Mouse (Mus musculus): ENCODE data around the gene Ppp1r1c.

Ppp1r1c gene

DNA sequence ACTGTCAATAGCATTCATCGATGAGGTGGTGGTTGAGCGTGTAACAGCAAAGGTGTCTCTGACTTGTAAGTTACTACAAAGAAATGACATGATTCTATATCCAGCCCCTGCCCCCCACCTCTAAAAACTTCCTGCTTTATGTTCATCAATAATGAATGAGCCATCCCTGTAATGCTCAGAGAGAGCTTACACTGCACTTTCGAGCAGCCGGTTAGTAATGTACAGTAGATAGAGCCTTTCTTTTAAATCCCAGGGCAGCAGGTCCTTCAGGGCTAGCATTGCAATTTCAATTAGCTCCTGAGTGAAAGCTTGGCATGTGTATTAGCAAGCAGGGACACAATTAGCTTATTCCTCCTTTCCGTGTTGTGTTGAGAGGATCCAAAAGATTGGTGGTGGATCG is at the start of gene Ppp1r1c:
Gene Ppp1r1c (plus strand): TSS at position 206 of the 400 bp plus-strand sequence.
- no peak for DNase-seq

DNA sequence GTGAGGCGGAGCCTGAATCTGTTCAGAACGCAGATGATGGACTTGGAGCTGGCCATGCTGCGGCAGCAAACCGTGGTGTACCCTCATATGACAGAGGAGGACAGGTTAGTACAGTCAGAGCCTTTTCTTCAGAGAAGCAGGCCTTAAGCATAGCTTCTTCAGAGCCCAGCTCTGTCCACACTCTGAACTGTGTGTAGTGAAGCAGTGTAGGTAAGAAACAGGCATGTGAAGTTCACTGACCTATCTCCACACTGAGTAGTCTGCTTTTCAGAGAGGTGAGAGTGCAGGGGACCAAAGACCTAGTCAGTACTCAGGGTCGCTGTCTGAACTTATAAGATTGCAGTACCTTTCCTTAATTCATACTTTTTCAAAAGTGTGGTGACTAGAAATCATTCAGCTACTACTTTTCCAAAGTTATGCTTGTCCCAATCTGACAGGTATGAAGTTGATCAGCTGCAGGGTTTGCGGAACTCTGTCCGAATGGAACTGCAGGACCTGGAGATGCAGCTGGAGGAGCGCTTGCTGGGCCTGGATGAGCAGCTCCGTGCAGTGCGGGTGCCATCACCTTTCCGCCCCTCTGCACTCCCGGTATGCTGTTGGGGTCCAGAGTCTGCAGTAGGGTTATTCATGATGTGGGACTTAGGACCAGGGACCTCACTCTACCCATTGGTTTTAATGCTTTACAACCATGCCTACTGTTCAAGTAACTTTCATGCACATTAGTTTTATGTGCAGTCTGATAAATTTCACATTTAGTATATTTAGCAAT is 47.0 kb upstream of the Ppp1r1c start:
- no peak for DNase-seq

DNA sequence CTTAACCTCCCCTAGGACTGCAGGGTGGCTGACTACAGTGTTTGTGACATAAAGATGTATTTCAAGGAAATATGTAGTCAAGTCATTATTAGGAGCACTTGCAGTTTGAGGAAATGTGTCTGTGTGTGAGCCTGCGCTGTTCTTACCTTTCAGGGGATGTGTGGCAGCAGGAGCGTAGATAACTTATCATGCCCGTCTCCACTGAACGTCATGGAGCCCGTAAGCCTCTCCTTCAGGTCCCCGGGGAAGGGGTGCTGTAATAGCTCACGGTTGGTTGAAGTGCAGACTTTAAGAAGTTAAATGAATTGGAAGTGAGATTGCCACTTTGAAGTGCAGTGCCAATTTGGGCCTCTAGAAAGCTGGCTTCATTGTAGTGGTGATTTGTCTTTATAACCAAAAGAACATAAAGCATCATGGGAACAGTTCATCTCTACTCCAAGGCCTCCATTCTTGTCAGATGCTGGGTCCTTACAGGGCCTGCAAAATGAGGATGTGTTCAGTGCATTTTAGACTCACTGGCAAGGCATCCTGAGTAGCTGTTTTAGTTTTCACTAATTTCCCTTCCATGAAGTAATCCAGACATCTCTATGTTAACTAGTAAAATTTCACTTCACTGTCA is 46.0 kb upstream of the Ppp1r1c start:
- DNase-seq, result no peak

DNA sequence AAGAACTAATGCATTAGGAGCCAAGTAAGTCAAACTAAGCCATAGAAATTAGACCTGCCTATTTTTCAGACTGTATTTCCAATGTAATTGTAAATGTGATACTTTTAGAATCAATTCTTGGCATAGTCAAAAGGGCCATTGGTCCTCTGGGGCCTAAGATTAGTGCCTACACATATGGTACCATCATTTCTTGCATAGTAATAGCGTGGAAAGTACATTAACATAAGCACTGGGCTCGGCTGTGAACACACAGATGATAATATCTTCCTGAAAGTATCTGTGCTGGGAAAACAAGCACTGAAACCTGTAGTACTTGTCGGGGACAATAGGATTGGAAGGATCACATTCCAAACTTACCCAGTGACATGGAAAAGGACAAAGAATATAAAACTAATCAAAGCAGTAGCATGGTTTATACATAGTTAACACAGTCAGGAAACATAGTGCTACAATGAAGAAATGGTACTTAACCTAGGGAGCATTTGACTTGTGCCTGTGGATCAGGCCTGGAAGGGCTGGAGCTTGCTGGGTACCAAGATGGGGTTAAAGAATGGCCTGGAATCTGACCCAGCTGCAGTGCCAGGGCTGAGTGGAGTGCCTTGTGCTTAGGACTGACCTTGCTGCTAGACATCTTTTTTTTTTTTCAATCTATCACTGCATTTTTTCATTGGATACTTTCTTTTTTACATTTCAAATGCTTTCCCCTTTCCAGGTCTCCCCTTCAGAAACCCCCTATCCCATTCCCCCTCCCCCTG is 42.9 kb upstream of the Ppp1r1c start:
- DNase-seq, result no peak

DNA sequence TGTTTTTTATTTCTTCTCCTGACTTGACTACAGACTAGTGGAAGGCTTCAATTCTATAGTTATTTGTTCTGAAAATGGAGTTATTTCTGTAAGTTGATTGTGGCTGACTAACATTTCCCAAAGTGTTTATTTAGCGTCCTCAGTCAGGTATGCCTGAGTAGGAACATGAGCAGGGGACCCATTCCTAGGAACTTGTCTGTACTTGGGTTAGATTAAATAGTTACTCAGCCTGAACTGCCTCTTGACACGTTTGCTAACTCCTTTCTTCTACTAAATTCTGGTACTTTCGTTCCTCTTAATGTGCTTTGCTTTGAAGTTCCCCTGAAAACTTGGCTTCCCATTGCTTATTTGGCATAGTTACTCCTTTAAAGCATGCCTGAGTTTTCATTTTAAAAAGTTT is 42.1 kb upstream of the Ppp1r1c start:
- DNase-seq, result no peak

DNA sequence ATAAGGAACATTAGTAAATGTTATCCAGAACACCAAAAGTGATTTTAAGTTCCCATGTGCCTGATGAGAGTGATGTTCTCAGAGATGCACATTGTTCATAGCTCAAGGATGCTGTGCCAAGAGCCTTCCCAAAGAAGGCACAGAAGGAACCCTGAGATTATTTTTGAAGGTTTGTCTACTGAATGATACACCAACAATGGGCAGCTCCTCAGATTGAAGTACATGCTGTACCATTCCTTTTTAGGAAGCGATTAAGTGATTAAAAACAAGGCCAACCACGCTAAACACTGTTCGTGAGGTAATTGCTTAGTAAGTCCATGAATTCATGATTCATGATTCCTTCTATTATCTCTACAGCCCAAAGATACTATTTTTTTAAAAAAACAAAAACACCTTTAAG is 32.3 kb upstream of the Ppp1r1c start:
- DNase-seq, result no peak

DNA sequence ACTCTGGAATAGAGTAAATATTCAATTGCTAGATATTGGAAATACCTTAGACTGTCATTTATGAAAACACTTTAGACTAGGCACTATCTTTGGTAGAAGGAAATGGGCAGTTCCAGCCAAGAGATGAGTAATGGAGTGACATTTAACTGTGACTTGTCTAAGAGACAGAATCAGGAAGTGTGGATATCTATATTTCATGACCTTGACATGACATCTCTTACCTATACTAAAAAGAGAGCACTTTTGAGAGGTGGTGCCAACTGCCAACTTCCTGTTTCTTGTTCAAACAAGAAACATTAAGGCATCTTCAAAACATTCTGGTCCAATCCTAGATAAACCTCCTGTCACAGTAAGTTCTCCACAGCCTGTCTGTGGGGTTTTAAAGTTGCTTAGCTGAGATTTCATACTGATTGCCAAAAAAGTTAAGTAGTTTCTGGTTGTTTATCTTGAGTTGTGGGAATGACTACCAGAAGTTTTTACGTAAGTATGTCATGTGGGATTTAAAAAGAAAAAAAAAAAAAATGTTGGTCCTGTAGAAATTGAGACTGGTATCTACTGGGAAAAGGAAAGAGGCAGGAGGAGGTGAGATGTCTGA is 29.8 kb upstream of the Ppp1r1c start:
- no peak for DNase-seq

DNA sequence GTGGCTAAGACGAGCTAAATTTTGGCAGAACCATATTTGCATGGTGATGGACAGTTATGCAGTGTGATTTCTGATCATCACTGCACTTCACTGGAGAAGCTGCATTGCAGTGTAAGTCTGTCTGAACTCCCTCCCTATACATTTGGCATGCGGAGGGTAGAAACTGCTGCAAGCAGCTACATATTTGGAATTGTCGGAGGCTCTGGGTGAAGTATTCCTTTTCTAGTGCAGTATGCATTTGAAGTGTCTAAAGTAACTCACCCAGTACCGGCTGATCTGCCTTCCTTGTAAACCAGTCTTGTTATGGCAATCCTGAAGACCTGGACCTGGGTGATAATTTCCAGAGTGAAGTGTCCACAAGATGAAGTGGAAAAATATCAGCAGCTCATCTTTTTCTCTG is 25.9 kb upstream of the Ppp1r1c start:
- no peak for DNase-seq

DNA sequence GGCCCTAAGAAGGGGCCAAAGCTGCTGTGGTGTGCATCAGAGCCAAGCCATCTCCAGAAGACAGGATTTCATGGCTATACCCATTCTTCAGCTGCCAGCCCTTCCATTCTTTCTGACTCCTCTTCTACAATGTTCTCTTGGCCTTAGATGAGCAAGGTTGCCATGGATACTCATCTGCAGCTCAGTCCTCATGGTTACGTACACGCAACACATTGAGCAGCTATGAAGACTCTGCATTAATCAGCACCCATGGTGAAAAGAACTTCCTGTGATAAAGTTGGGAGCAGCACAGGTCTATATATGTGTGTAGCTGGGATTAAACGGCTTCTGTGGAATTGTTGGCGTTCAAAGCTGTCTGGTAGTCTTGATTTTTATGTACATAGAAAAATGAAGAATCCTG is 24.3 kb upstream of the Ppp1r1c start:
- no peak for DNase-seq

DNA sequence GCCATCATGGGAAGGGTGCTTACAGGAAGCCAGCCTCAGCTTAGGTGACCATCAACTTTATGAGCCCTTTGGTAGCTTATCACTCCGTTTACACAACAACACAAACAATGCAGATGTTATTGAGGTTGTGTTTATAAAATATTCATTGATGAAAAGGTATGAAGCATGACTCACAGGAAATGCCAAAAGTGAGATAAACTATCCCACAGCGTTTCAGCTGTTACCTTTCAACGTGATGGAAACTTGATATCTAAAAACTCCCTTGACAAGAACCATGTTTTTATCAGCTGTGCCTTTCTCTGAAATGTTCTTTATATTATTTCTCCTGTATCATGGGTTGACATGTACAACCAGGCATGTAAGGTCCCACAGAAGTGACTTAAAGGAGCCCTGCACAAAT is 16.7 kb upstream of the Ppp1r1c start:
- DNase-seq, result no peak

DNA sequence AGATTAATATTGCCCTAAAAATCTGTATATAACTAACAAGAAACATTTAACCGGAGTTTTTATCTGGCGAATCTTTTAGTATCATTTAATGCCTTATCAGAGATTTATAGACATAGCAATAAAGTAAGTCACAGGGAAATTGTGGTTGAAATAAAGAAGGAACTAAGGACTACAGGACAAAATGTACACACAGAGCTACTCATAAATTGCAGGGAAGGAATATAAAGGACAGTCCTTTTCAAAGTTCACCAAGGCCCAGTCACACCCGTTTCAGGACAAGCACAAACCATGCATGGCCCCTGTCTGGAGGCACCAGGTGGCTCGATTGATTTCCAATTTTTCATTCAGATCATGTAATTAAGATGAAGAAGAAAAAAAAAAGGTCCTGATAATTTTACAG is 12.4 kb upstream of the Ppp1r1c start:
- no peak for DNase-seq

DNA sequence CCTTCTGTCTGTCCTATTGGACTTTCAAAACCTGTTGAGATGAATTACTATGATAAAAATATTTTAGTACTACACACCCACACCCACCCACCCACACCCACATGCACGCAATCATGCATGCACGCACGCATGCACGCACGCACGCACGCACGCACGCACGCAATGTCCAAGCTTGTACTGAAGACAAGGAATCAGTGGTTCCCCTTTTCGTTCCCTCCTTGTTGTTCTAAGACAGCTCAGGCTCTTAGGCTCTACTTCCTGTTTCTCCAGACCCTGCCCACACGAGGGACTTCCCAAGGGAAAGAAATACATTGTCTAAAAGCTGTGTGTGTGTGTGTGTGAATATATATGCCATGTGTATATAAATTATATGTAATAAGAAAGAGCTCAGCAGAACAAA is 11.6 kb upstream of the Ppp1r1c start:
- DNase-seq, result no peak

DNA sequence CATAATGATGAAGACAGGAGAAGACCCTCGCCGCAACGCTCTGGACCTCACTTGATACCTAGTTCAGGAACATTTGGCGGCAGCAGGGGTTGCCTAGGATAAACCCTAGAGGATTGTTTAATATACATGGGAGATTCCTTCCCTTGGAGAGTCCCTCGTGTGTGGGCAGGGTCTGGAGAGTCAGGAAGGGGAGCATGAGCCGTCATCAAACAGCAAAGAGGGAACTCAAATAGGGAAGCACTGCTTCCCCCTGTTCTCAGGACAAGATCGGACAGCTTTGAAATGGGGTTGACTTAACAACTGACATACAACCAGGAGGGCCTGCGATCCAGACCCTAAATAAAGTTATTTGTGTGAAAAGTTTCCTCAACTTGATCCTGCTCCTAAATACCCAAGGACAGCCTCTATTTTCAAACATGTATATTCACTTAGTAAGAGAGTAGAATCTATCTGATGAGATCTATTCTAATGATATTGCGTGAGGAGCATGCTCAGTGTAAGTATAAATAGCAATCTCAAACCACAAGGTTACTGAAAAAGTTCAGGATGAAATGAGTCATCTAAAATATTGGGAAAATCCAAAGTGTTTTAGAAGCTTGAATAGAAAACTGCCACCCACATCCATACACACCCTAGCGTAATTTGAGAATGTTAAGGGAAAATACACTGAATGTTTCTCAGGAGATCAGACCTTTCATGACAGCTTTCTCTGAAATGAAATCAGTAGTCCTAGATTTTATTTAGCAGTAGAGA is 10.9 kb upstream of the Ppp1r1c start:
- DNase-seq, result no peak

DNA sequence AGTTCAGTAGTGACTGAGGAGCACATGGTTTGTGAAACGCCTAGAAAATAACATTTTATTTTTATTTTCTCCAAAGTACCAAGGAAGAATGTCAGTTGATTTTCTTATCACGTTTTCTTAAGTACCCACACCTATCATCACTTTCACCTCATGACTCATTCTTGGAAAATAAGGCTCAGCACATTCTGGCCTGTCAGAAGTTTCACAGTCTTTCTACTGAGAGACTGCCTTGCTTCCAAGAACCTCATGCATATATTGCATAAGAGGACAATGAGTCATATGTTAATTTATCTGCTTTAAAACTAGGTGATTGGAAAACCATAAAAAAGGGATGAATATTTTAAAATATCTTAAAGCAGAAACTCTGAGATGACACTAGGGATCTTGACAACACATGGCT is 9.4 kb upstream of the Ppp1r1c start:
- DNase-seq, result peak; percentile 17

DNA sequence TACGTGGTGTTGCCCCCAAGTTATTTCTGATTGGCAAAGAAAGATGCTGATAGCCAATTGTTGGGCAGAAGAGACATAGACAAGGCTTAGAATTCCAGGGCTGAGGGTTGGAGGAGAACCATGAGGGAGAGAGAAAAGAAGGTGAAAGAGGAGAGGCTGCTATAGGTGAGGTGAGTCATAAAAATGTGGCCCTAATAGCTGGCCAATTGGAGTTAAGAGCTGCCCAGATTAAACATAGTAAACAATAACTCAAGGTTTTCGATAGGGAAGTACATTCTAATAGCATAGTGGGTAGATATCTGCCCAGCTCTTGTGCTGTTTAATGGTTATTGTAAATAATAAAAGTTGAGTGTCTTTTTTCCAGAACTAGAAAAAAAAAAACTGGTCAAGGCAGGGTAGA is 2.8 kb upstream of the Ppp1r1c start:
- DNase-seq, result no peak

DNA sequence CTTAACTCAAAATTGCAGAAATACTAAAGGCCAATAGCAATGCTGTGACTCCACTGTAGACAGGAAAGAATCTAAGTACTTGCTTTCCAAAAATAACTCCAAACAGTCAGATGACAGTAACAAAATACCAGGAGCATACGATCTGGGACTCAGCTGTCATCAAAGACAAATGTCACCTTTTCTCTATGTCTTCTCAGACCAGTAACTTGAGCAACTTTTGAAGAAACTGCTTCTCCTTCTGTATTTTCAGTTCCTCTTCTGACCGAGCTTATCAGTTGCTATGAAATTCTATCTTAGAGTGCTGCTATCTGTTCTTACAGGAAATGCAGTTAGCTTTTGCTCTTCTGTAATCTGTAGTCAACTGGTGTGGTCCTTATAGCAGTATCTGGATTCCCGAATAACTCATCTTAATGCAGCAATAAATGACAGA is 6.1 kb downstream of the Ppp1r1c start:
- DNase-seq, result no peak

DNA sequence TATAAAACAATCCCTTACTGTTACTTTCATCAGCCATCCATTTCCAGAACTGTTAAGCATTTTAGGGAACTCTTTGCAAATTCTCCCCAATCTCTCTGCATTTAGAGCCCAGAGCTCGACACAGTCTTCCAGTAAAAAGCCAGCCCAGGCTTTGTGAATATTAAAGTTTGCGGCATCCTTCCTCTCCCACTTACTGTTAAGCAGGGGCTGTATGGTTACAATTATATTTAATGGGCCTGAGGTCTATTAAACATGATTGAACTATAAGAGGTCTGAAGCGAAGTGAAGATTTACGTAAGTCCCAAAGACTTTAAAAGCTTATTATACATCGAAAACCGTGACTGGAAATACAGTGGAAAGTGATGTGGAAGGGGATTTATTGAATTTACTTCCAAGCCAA is 7.2 kb downstream of the Ppp1r1c start:
- DNase-seq, result no peak

DNA sequence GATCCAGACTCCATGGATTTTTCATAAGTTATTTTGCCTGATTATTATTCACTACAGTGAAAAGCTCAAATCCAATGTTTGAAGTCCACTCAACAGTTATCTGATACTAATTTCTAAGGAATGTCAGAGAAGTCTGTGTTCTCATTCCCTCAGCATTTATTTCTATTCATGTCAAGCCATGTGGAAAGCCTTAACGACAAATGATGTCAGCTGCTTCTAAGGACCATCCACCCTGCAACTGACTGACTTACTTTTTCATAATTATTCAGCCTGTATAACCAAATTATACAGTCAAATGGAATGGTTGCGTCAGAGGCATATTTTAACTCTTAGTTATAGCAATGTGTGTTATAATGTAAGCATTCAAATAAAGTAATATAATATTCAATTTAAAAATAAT is 8.3 kb downstream of the Ppp1r1c start:
- no peak for DNase-seq

DNA sequence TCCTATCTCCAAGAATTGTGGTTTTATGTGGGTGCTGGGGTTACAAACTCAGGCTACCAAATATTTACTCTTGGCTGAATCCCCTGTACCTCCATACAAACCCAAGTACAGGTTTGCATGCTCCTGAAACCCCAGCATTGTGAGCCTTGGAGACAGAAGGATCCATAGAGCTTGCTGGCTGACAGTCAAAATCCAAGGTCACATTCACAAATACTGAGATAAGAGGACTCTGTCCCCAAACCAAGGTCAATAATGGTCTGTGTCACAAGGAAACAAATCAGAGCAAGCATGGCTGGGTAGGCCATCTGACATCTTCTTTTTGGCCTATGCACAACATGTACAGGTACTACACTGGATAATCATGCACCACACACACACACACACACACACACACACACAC is 10.3 kb downstream of the Ppp1r1c start:
- DNase-seq, result no peak

DNA sequence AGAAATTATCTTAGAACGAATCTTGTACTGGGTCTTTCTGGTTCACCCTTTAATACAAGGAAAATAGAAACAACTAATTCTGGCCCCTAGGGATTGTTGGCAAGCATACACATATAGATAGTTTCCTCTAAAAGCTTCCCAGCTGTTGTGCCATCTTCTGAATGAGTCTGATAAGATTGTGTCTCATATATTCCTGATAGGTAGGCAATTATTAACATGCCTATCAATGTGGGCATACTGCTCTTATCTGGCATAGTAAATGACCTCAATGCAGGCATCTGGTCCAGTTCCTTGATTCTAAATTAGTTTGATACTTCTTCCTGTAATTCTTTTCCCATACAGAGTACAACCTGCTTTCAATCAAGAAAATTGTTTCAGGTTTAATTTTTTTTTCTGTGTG is 14.8 kb downstream of the Ppp1r1c start:
- no peak for DNase-seq

DNA sequence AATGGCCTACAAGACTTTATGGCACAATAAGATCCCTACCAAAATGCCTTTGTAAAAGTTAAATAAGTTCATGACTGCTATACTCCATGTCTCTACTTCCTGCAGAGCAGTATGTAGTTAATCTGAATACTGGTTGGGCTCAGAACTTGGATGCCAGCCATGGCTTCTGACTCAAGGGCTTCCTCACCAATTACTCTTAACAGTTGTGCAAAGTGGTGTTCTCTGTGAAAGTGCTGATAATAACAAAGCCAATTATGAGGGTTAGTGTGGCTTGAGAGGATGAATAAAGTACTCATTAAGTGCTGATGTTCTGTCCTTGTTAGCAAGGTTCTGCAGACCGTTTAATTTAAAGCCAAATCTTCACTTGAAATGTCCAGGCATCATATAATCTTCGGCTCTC is 31.4 kb downstream of the Ppp1r1c start:
- DNase-seq, result no peak

DNA sequence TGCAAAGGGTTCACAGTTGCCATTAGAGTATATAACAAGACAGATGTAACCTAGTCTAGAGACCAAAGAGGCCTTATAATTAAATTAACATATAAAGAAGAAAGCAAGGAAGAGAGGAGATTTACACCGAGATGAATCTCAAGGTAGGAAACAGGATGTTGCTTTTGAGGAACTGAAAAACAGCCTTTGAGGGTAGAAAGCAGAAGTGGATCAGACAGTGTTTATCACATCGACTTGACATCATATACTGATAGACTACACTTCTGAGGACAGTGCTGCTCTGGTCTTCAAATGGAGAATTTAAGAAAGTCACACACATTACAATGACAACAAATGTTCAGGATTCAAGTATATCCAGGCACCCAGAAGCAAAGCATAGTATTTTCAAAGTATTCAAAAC is 34.4 kb downstream of the Ppp1r1c start:
- DNase-seq, result no peak

DNA sequence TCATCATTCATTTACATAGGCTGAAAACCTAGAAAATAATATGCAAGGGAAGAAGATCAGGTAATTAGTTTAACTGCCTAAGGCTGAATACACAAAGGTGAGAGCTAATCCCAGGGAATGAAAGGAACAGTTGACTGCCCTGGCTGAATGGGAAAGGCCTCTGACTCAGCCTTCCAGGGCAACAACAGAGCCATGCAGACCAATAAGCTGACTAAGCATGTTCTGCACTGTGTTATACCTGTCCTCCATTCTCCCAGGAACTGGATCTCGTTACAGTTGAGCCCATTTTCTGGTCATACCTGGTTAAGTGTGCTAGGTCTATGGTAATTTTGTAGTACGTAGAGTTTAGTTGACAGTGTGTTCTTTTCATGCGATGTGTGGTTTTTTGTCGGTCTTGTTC is 36.6 kb downstream of the Ppp1r1c start:
- DNase-seq, result no peak
